Mouse (Mus musculus): ENCODE data around the gene B3gntl1. TPM values are rescaled to one million over a fixed set of nuclear protein-coding genes. Genes with fewer than 3 reads are reported as not detected.
"Not testable (repeated sequence)": the region's sequence is repeated elsewhere in the genome, so short reads cannot be mapped to it uniquely, and the experiment has no call there.

The B3gntl1 gene
- total RNA-seq, 2 experiments from 2014 or later = 5.8 to 6.8 TPM

GRCm38 (mm10) chr11:121686674-121687073, 13.7 kb upstream of the B3gntl1 start:
- intact Hi-C loops (cut with DNase I) = no loop called here
- no peak for DNase-seq (ENCODE audit: low spot score in 2 of 2)

- intact Hi-C loops (cut with DNase I) = no loop called here
These were observed 13.1 kb upstream of the B3gntl1 start for GRCm38 (mm10) chr11:121686091-121686490.

GRCm38 (mm10) chr11:121685491-121686001, 12.6 kb upstream of the B3gntl1 start:
- intact Hi-C loops (cut with DNase I) = no loop called here

More at GRCm38 (mm10) chr11:121686091-121686490, 13.1 kb upstream of the B3gntl1 start:
- no peak for DNase-seq (ENCODE audit: low spot score in 2 of 2)

GRCm38 (mm10) chr11:121683243-121683642, 10.3 kb upstream of the B3gntl1 start:
- intact Hi-C loops (cut with DNase I) = no loop called here

More at GRCm38 (mm10) chr11:121685491-121686001, 12.6 kb upstream of the B3gntl1 start:
- no peak for DNase-seq (ENCODE audit: low spot score in 2 of 2)

GRCm38 (mm10) chr11:121680750-121681149, 7.8 kb upstream of the B3gntl1 start:
- no peak for DNase-seq (ENCODE audit: low spot score in 2 of 2)
- intact Hi-C loops (cut with DNase I) = no loop called here

More at GRCm38 (mm10) chr11:121683243-121683642, 10.3 kb upstream of the B3gntl1 start:
- no peak for DNase-seq (ENCODE audit: low spot score in 2 of 2)

GRCm38 (mm10) chr11:121679581-121679980, 6.6 kb upstream of the B3gntl1 start:
- DNase-seq (ENCODE audit: low spot score in 2 of 2) = peak in 1 of 2 experiments; percentile 72
- intact Hi-C loops (cut with DNase I) = no loop called here

GRCm38 (mm10) chr11:121676836-121677235, 3.9 kb upstream of the B3gntl1 start:
- intact Hi-C loops (cut with DNase I) = no loop called here
- no peak for DNase-seq (ENCODE audit: low spot score in 2 of 2)

- no peak for DNase-seq (ENCODE audit: low spot score in 2 of 2)
- intact Hi-C loops (cut with DNase I) = loop anchor here (1.0 kb wide), 1 partner anchor 29 kb away; no protein-coding TSS in a partner anchor
These were observed 676 bp upstream of the B3gntl1 start for GRCm38 (mm10) chr11:121673629-121674028.

- intact Hi-C loops (cut with DNase I) = no loop called here
- DNase-seq (ENCODE audit: low spot score in 2 of 2) = no peak
These were observed 502 bp downstream of the B3gntl1 start for GRCm38 (mm10) chr11:121672312-121672989.

- intact Hi-C loops (cut with DNase I) = no loop called here
- no peak for DNase-seq (ENCODE audit: low spot score in 2 of 2)
These were observed 2.0 kb downstream of the B3gntl1 start for GRCm38 (mm10) chr11:121670926-121671325.

GRCm38 (mm10) chr11:121668776-121669175, 4.2 kb downstream of the B3gntl1 start:
- DNase-seq (ENCODE audit: low spot score in 2 of 2) = no peak
- intact Hi-C loops (cut with DNase I) = no loop called here

GRCm38 (mm10) chr11:121667541-121667940, 5.4 kb downstream of the B3gntl1 start:
- intact Hi-C loops (cut with DNase I) = no loop called here
- no peak for DNase-seq (ENCODE audit: low spot score in 2 of 2)

GRCm38 (mm10) chr11:121661116-121661515, 11.8 kb downstream of the B3gntl1 start:
- DNase-seq (ENCODE audit: low spot score in 2 of 2) = no peak
- intact Hi-C loops (cut with DNase I) = no loop called here

- intact Hi-C loops (cut with DNase I); DNase-seq (ENCODE audit: low spot score in 2 of 2): not testable (repeated sequence)
These were observed 12.3 kb downstream of the B3gntl1 start for GRCm38 (mm10) chr11:121660604-121661003.

- DNase-seq (ENCODE audit: low spot score in 2 of 2) = no peak
- intact Hi-C loops (cut with DNase I) = no loop called here
These were observed 14.8 kb downstream of the B3gntl1 start for GRCm38 (mm10) chr11:121658151-121658550.

GRCm38 (mm10) chr11:121655807-121656511, 17.0 kb downstream of the B3gntl1 start:
- no peak for DNase-seq (ENCODE audit: low spot score in 2 of 2)
- intact Hi-C loops (cut with DNase I) = no loop called here

- intact Hi-C loops (cut with DNase I) = no loop called here
- DNase-seq (ENCODE audit: low spot score in 2 of 2) = peak in 1 of 2 experiments; percentile 28
These were observed 17.7 kb downstream of the B3gntl1 start for GRCm38 (mm10) chr11:121655166-121655806.

- intact Hi-C loops (cut with DNase I) = loop anchor here (1.0 to 5.0 kb wide), 2 partner anchors 49 to 153 kb away; no protein-coding TSS in a partner anchor
These were observed 18.5 kb downstream of the B3gntl1 start for GRCm38 (mm10) chr11:121654406-121654945.

GRCm38 (mm10) chr11:121653631-121654030, 19.3 kb downstream of the B3gntl1 start:
- DNase-seq (ENCODE audit: low spot score in 2 of 2) = peak in 1 of 2 experiments; percentile 72

More at GRCm38 (mm10) chr11:121654406-121654945, 18.5 kb downstream of the B3gntl1 start:
- no peak for DNase-seq (ENCODE audit: low spot score in 2 of 2)

More at GRCm38 (mm10) chr11:121653631-121654030, 19.3 kb downstream of the B3gntl1 start:
- intact Hi-C loops (cut with DNase I) = loop anchor here (1.0 to 5.0 kb wide), 2 partner anchors 50 to 154 kb away; no protein-coding TSS in a partner anchor
